Mouse (Mus musculus) G1E (cell line): ENCODE data around the gene Taf12. TPM values are rescaled to one million over a fixed set of nuclear protein-coding genes. Genes with fewer than 3 reads are reported as not detected.
"Not testable (repeated sequence)": the region's sequence is repeated elsewhere in the genome, so short reads cannot be mapped to it uniquely, and the experiment has no call there.

ENCODE experiments used
- ATAC-seq: 2 replicates; pipeline ENCODE4 v1.8.0; 2016; ENCODE audit warnings: mild to moderate bottlenecking; ENCODE audit not compliant: insufficient number of reproducible peaks, poor library complexity, low FRiP score, severe bottlenecking; ENCODE audit errors: extremely low read depth
- DNase-seq: peaks from one replicate; pipeline ENCODE4 v3.0.0; 2012; ENCODE audit warnings: low spot score
- H3K27me3 ChIP-seq: 2 replicates; pipeline ENCODE4 v1.6.1; 2012; ENCODE audit warnings: mild to moderate bottlenecking, low read length, inconsistent platforms; ENCODE audit not compliant: insufficient read depth
- H3K36me3 ChIP-seq: replicated peaks from 2 replicates; pipeline ENCODE3; 2012; ENCODE audit warnings: mild to moderate bottlenecking, inconsistent platforms
- H3K4me1 ChIP-seq: 2 replicates; pipeline ENCODE4 v1.6.1; 2012; ENCODE audit warnings: low read depth, low read length, inconsistent platforms, mixed read lengths; ENCODE audit not compliant: insufficient read depth
- H3K4me3 ChIP-seq: 2 replicates; pipeline ENCODE4 v1.5.1; 2012; ENCODE audit warnings: low read depth, mild to moderate bottlenecking, inconsistent platforms, low read length, moderate library complexity, mixed read lengths
- H3K9me3 ChIP-seq: replicated peaks from 2 replicates; pipeline ENCODE4 v1.6.1; 2012; ENCODE audit warnings: inconsistent platforms
- CTCF ChIP-seq: IDR thresholded peaks from 2 replicates; pipeline ENCODE4 v1.5.1; 2012; ENCODE audit warnings: low read depth, low read length, inconsistent platforms, mixed read lengths
- GATA1 ChIP-seq: IDR thresholded peaks from 2 replicates; pipeline ENCODE4 v1.6.1; 2012; ENCODE audit warnings: borderline replicate concordance, low read length, inconsistent platforms, mixed read lengths
- GATA2 ChIP-seq: IDR thresholded peaks from 2 replicates; pipeline ENCODE4 v1.6.1; 2012; ENCODE audit warnings: low read depth, low read length, inconsistent platforms, borderline replicate concordance
- POLR2AphosphoS5 ChIP-seq: IDR thresholded peaks from 2 replicates; pipeline ENCODE4 v1.6.1; 2012; ENCODE audit warnings: low read depth, low read length, inconsistent platforms; ENCODE audit not compliant: insufficient replicate concordance
- TAL1 ChIP-seq: conservative IDR thresholded peaks from 2 replicates; pipeline ENCODE4 v1.6.1; 2012; ENCODE audit warnings: low read depth, low read length, inconsistent platforms, mixed read lengths
- polyA plus RNA-seq: library from polyadenylated mRNA; stranded (reverse); fragments of >175 nt; gene quantifications from 2 replicates; pipeline ENCODE4 v1.2.3, GENCODE M21; 2012
- total RNA-seq, 2 experiments: library from RNA; stranded (forward) in 1 of 2; stranded (reverse) in 1 of 2; fragments of 200-1000 nt in 1 of 2; fragments of >200 nt in 1 of 2; fragmentation: Nextera tagmentation in 1 of 2; gene quantifications; 2 replicates each; pipeline ENCODE4 v1.2.3; 2014 to 2017

Taf12 gene
- total and polyA plus RNA-seq, 3 experiments = 16.8 to 63.3 (median 52.8) TPM

DNA sequence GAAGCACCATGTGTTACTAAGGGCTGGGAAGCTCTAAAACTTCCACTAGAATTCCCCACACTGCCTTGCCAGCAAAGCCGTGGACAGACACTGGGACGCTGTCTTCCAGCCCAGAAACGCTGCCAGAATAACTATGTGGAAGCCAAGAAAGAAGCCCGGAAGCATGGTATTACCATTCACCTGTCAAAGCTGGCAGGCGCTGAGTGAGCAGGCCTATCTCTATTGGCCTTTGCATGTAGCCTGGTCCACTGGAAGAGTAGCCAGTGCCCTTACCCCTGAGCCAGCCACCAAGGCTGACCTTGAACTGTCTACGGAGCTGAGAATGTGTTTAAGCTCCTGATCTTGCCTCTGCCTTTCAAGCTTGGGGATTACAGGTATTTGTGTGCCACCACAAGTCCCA is 27.3 kb downstream of the Taf12 start:
- no peak for ATAC-seq
- TF ChIP-seq CTCF (no peak), GATA2 (no peak)

GRCm38 (mm10) chr4:132301965-132302938 is 28.1 kb downstream of the Taf12 start:
- H3K9me3 ChIP-seq = no peaks in the 10 kb centered on the region
- DNase-seq (no peak), ATAC-seq (no peak)
- H3K4me3 ChIP-seq = peak overlapping the region; percentile 75
- H3K27me3 ChIP-seq = no peaks in the 10 kb centered on the region
- TF ChIP-seq POLR2AphosphoS5 (no peak), TAL1 (no peak), GATA1 (no peak), GATA2 (no peak), CTCF (no peak)
- H3K4me1 ChIP-seq = peaks cover 44% of the 10 kb centered on the region
- no peaks in the 10 kb centered on the region for H3K36me3 ChIP-seq

More for the DNA sequence above, 27.3 kb downstream of the Taf12 start:
- Histone ChIP-seq H3K9me3 (no peaks in the 10 kb centered on the region), H3K27me3 (no peaks in the 10 kb centered on the region), H3K4me1 (peaks cover 44% of the 10 kb centered on the region), H3K4me3 (no peak overlapping the region), H3K36me3 (no peaks in the 10 kb centered on the region)
- DNase-seq = no peak

- no peaks in the 10 kb centered on the region for H3K36me3 ChIP-seq
- no peaks in the 10 kb centered on the region for H3K9me3 ChIP-seq
- no peaks in the 10 kb centered on the region for H3K27me3 ChIP-seq
- 0 out of 2 replicates have a peak, but pooled peaks have one; percentile 8 for ATAC-seq
- peak; percentile 56 for DNase-seq
- peak within 1 kb of the TSS; percentile 75 for H3K4me3 ChIP-seq
- H3K4me1 ChIP-seq = peaks cover 44% of the 10 kb centered on the region
- no peak for TF ChIP-seq GATA2
Measured at GRCm38 (mm10) chr4:132302939-132303479, 28.8 kb downstream of the Taf12 start, which contains the start of gene Rab42. TSS of gene Rab42 (minus strand) at chr4:132303385.

DNA sequence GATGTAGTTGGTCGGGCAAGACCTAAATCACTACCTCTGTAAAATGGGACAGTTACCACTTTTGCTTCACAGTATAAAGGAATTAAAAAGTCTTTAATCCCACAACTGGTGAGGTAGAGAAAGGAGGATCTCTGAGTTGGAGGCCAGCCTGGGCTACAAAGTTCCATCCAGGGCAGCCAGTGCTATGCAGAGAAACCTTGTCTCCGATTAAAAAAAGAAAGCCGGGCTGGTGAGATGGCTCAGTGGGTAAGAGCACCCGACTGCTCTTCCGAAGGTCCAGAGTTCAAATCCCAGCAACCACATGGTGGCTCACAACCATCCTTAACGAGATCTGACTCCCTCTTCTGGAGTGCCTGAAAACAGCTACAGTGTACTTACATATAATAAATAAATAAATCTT is 29.3 kb downstream of the Taf12 start:
- not testable (repeated sequence) for DNase-seq, ATAC-seq, H3K36me3 ChIP-seq, H3K9me3 ChIP-seq, H3K27me3 ChIP-seq
- Histone ChIP-seq H3K4me3 (peak overlapping the region; percentile 75), H3K4me1 (peaks cover 44% of the 10 kb centered on the region)

DNA sequence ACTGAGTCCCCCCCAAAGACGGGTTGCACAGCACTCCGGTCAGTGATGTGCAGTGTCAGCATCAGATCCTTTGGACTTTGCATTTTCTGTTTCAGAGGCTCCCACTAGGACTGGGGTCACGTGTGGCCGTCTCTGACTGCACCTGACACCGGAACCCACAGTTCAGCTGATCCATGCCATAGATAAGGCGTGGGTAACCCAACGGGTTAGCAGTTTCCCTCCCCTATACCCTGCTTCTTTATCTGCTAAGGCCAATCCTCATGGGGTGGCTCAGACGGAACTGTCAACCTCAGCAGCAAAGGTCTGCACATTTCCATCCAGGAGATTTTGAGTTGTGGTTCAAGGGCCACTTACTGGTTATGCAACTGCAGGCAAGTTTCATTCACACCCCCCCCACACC is 31.1 kb downstream of the Taf12 start:
- TF ChIP-seq GATA1 (no peak), POLR2AphosphoS5 (no peak), CTCF (no peak), GATA2 (no peak)
- no peaks in the 10 kb centered on the region for H3K27me3 ChIP-seq
- no peak overlapping the region for H3K4me3 ChIP-seq
- no peaks in the 10 kb centered on the region for H3K9me3 ChIP-seq
- peaks cover 43% of the 10 kb centered on the region for H3K4me1 ChIP-seq
- H3K36me3 ChIP-seq = peaks cover 11% of the 10 kb centered on the region
- no peak for DNase-seq
- ATAC-seq = no peak

GRCm38 (mm10) chr4:132306004-132306403 is 31.8 kb downstream of the Taf12 start:
- Histone ChIP-seq H3K4me1 (peaks cover 46% of the 10 kb centered on the region), H3K4me3 (no peak overlapping the region), H3K9me3 (no peaks in the 10 kb centered on the region), H3K27me3 (no peaks in the 10 kb centered on the region), H3K36me3 (peaks cover 18% of the 10 kb centered on the region)
- ATAC-seq (no peak), DNase-seq (no peak)
- TF ChIP-seq GATA1 (no peak), GATA2 (no peak), CTCF (no peak), TAL1 (no peak)
